Mouse (Mus musculus) frontal cortex, postnatal 36 days (tissue): Measurements from ENCODE around the gene Arhgef7.

Source experiments
- DNase-seq, 2 experiments: peaks; one replicate each; pipeline ENCODE4 v3.0.0; 2022; ENCODE audit warnings: low spot score in 2 of 2

Arhgef7 gene

DNA sequence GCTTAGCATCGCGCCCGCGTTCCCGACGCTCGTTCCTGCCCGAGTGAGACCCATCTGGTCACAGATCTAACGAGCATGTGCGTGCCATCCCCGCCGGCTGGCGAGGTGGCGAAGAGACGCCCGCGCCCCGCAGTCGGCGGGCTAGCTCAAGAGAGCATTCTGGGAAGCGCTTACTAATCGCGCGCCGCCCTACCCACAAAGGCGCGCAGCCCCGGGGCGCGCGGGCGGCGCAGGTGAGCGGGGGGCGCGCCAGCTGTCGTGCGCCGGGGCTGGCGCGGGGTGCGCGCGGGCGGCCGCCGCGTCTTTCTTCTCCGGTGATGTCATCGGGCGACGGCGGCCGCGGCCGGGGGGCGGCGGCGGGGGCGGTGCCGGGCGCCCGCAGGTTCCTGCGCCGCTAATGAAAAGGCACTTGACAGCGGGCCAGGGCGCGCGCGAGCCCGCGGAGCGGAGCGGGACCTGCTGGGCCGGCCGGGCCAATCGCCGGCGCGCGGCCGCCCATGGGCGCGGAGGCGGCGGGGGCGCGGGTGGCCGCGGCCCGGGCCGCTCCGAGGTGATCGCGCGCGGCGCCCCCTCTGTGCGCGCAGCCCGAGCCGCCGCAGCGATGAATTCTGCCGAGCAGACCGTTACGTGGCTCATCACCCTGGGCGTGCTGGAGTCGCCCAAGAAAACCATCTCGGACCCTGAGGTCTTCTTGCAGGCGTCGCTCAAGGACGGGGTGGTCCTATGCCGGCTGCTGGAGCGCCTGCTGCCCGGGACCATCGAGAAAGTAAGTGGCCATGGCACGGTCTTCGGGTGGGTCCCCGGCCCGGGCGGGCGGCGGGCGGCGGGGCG, at the start of gene Arhgef7:
Gene Arhgef7, plus strand, starts transcription at position 71 of the 831 bp plus-strand sequence.
- peak; percentile 70 to 80 for DNase-seq

DNA sequence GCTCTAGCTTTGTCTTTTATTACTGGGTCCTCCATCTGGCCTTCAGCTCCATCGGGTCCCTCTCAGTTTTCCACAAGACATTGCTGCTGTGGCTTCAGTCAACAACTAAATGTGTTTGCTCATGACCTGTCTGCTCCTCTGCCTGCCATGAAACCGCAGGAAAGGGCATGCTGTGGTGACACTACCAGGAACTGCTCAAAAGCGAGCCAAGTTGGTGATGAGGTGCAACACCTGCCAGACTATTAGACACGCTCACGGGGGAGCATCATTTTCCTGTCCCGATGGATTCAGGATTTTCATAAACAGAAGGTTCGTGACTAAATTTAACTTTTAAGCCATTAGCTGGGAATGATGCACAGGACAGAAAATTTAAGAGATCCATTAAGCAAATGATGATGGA, 43.0 kb upstream of the Arhgef7 start:
- DNase-seq, result no peak

- no peak for DNase-seq
Measured at GRCm38 (mm10) chr8:11687251-11687650, 40.3 kb upstream of the Arhgef7 start.

GRCm38 (mm10) chr8:11689945-11690344, 37.6 kb upstream of the Arhgef7 start:
- DNase-seq, result no peak

DNA sequence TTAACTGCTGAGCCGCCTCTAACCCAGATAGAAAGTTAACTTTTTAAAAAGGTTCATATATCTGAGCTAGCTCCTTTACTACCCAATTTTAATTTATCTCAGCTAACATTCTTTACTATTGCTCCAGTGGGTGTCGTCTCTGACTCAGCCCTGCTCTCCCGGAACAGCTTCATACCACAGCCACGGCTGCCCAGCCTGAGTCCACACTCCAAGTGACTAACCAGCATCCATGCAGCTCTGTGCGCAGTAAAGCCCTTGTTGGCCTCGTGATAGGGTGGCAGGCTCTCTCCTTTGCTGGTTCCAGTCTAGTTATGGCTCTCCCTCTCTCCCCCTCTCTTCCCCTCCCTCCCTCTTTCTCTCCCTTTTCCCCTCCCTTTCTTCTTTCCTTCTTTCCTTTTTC, 36.2 kb upstream of the Arhgef7 start:
- no peak for DNase-seq

- no peak for DNase-seq
Measured at GRCm38 (mm10) chr8:11691761-11692160, 35.8 kb upstream of the Arhgef7 start.

DNA sequence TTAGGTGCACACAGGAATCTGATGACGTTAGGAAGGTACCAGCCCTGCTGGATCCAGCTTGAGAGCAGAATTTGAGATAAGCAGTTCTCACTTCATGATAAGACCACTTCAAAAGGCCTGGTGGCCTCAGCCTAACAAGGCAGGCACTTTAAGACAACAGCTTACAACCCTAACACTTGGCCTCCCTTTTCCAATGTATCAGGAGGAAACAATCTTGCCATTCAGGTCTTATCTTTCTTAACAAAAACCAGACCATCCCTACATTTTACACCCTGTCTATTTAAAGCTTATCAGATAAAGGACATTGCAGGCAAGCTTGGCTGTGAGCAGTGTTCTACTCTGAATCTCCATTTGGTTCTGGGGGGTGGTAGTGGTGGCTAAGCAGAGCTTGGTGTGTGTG, 35.1 kb upstream of the Arhgef7 start:
- no peak for DNase-seq

GRCm38 (mm10) chr8:11693972-11694371, 33.5 kb upstream of the Arhgef7 start:
- DNase-seq, result no peak

GRCm38 (mm10) chr8:11696176-11696575, 31.3 kb upstream of the Arhgef7 start:
- DNase-seq, result no peak

- no peak for DNase-seq
Measured at GRCm38 (mm10) chr8:11697467-11697866, 30.1 kb upstream of the Arhgef7 start.

DNA sequence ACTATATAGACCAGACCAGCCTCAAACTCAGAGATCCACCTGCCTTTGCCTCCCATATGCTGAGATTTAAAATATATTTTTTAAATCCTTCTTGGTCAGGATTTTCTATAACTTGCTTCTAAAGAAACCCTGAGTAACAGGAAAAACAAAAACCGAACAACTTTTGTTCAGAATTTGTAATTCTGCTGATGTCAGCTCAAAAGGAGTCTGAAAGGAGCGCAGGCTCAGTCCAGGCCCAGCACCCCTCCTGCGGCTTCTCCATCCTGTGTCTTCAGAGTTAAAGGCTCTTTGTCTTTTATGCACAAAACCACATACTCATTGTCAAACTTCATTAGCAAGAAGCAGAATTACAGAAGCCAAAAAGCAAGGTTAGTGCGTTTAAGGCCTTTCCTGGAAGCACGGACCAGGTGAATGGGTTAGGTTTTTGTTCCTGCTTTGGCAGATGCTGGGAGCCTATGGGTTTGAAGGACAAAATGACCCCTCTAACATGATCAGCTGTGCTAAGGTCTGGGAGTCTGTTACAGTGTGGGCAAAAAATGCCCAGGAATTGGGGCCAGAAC, 28.0 kb upstream of the Arhgef7 start:
- no peak for DNase-seq

- DNase-seq, result peak; percentile 86 to 87
Measured at GRCm38 (mm10) chr8:11700060-11701032, 27.2 kb upstream of the Arhgef7 start.

GRCm38 (mm10) chr8:11701033-11701362, 26.5 kb upstream of the Arhgef7 start, which contains the start of gene 1700016D06Rik:
1700016D06Rik (minus strand) TSS chr8:11701063.
- DNase-seq, result no peak

GRCm38 (mm10) chr8:11701428-11701827, 26.1 kb upstream of the Arhgef7 start:
- DNase-seq, result no peak

- no peak for DNase-seq
Measured at GRCm38 (mm10) chr8:11703789-11704188, 23.7 kb upstream of the Arhgef7 start.

- DNase-seq, result no peak
Measured at GRCm38 (mm10) chr8:11704716-11705420, 22.7 kb upstream of the Arhgef7 start.

DNA sequence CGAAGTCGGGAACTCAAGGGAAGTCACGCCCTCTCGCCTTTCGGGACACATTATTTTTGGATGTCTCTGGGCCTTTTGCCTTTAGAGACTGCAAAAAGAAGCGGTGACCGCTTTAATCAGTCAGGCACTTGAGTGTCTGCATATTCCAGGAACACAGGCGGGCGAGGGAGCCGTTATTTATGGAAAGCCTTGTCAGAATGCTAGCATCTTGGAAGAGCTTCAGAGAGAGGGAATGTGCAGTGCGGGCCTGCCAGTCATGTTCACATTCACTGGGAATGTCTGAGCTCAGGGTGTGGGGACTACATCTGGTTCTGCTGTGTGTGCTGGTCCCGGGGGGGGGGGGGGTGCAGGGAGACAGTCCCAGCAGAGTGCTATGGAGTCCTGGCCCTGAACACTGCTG, 21.7 kb upstream of the Arhgef7 start:
- DNase-seq, result peak; percentile 32 to 64

- DNase-seq, result no peak
Measured at GRCm38 (mm10) chr8:11707701-11708100, 19.8 kb upstream of the Arhgef7 start.

DNA sequence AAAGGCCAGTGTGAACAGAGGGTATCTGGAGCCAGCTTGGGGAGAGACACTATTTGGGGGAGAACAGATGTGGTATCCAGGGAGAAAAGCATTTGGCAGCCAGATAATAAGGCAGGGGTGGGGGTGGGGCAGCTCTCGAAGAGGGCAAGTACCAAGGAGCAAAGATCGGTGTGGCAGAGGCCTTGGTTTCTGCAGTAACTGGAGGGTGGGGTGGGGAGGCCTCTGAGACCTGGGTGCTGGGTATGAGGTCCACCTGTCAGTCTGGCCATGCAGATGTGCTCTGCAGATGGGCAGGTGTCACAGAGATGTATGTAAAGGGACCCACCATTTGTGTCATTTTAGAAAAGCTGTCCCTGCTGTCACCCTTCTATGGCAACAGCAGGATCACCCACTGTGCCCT, 18.7 kb upstream of the Arhgef7 start:
- no peak for DNase-seq

DNA sequence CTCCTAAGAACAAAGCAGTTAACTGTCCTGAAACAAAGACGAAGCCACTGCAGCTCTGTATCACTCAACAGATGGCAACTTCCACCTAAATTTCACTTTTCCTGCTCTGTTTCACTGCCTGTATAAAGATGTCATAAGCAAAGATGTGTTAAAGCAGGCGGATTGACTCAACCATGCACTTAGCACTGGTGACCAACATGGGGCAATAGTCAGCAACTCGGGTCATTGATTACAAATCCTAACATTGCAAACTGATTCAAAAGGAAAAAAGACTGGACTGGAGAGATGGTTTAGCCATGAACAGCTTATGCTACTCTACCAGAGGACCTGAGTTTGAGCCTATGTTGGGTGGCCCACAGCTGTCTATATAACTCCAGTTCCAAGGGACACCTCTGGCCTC, 18.0 kb upstream of the Arhgef7 start:
- no peak for DNase-seq

GRCm38 (mm10) chr8:11710415-11710814, 17.1 kb upstream of the Arhgef7 start:
- DNase-seq, result no peak

- DNase-seq, result no peak
Measured at GRCm38 (mm10) chr8:11712244-11712643, 15.3 kb upstream of the Arhgef7 start.
